Mouse (Mus musculus) testis, adult 2 months (tissue): ENCODE data around the gene Nkiras1.

Experiments
- CTCF ChIP-seq: fragments of 200-500 bp; IDR thresholded peaks from 2 replicates; pipeline ENCODE4 v1.5.1; 2012; ENCODE audit warnings: low read depth, mild to moderate bottlenecking, inconsistent platforms, low read length, moderate library complexity; ENCODE audit not compliant: control insufficient read depth, insufficient read depth, insufficient replicate concordance
- POLR2A ChIP-seq: fragments of 200-500 bp; IDR thresholded peaks from 2 replicates; pipeline ENCODE4 v1.6.1; 2012; ENCODE audit warnings: low read depth, mild to moderate bottlenecking, inconsistent platforms, low read length, moderate library complexity; ENCODE audit not compliant: control insufficient read depth

- TF ChIP-seq CTCF = no peak
- TF ChIP-seq POLR2A = no peak
These were observed 30.8 kb upstream of the Nkiras1 start for GRCm38 (mm10) chr14:18240132-18240531.
